Mouse (Mus musculus) forebrain, embryonic 11.5 days (tissue): ENCODE data around the gene Fam213b. TPM values are rescaled to one million over a fixed set of nuclear protein-coding genes. Genes with fewer than 3 reads are reported as not detected.

ENCODE experiments used
- ATAC-seq: fragments of 200-750 bp; cut with Nextera tagmentation; replicated peaks from 2 replicates; pipeline ENCODE4 v1.8.0; 2017; ENCODE audit warnings: moderate TSS enrichment; ENCODE audit not compliant: low FRiP score
- DNase-seq: peaks from one replicate; pipeline ENCODE4 v3.0.0-alpha.2; 2017; ENCODE audit warnings: low spot score
- H3K27ac ChIP-seq: fragments of 300-500 bp; sonication (generic); 2 replicates; pipeline ENCODE4 v1.5.1; 2014; ENCODE audit warnings: low read depth, low read length
- H3K27me3 ChIP-seq: fragments of 300-500 bp; sonication (generic); 2 replicates; pipeline ENCODE4 v1.6.1; 2014; ENCODE audit warnings: mild to moderate bottlenecking, low read length, mixed read lengths; ENCODE audit not compliant: control insufficient read depth, insufficient read depth
- H3K36me3 ChIP-seq: fragments of 300-500 bp; sonication (generic); 2 replicates; pipeline ENCODE4 v1.6.1; 2014; ENCODE audit warnings: mild to moderate bottlenecking, low read length, moderate library complexity, mixed read lengths; ENCODE audit not compliant: control insufficient read depth, insufficient read depth
- H3K4me1 ChIP-seq: fragments of 300-500 bp; sonication (generic); replicated peaks from 2 replicates; pipeline ENCODE4 v1.6.1; 2014; ENCODE audit warnings: low read length, mixed read lengths; ENCODE audit not compliant: control insufficient read depth, insufficient read depth
- H3K4me2 ChIP-seq: fragments of 300-500 bp; sonication (generic); 2 replicates; pipeline ENCODE4 v1.6.1; 2014; ENCODE audit warnings: low read depth, mild to moderate bottlenecking, low read length, moderate library complexity, mixed read lengths; ENCODE audit not compliant: severe bottlenecking
- H3K4me3 ChIP-seq: fragments of 300-500 bp; sonication (generic); 2 replicates; pipeline ENCODE4 v1.5.1; 2014; ENCODE audit warnings: low read depth, low read length
- H3K9ac ChIP-seq: fragments of 300-500 bp; sonication (generic); 2 replicates; pipeline ENCODE4 v1.6.1; 2014; ENCODE audit warnings: low read length
- H3K9me3 ChIP-seq: fragments of 300-500 bp; sonication (generic); 2 replicates; pipeline ENCODE4 v1.6.1; 2016; ENCODE audit warnings: low read length, mixed read lengths; ENCODE audit not compliant: control insufficient read depth
- WGBS: fragments of 180-500 bp; shearing (Covaris S2); extraction: QIAGEN DNeasy Blood & Tissue Kit; methylation state at CpG from one replicate; pipeline ENCODE4 v1.1.7; 2014; 5-methylcytosine and 5-hydroxymethylcytosine counted together
- polyA plus RNA-seq: library from polyadenylated mRNA; unstranded; fragments of >200 nt; fragmentation: Nextera tagmentation; extraction: Ambion mirVana; gene quantifications from 2 replicates; pipeline ENCODE4 v1.2.1, GENCODE M21; 2014

The Fam213b gene
- polyA plus RNA-seq, 1 experiment from 2014 or later, result 32.0 TPM

DNA sequence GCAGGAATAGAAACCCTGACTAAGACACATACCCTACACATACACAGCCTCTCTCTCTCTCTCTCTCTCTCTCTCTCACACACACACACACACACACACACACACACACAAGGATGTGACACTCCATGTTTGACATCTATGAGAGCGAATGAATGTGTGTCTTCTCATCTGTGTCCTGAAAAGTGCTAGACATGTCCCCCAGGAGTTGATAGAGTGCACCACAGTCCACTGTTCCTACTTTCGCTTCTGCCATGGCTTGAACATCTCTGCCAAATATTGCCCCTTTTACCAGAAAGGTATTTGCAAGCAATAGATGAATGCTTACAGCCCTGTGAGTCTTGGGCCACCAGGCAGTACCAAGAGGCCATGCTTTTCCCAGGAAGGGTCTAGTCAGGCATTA, 41.2 kb upstream of the Fam213b start:
- H3K9me3 ChIP-seq, result no peaks in the 10 kb centered on the region
- no peak overlapping the region for H3K27ac ChIP-seq
- H3K4me3 ChIP-seq, result no peak overlapping the region
- 86% methylated on average over 2 of the region's 2 CpGs for WGBS
- DNase-seq (no peak), ATAC-seq (no peak)
- H3K9ac ChIP-seq, result no peak overlapping the region
- H3K4me2 ChIP-seq, result no peak overlapping the region
- H3K4me1 ChIP-seq, result peaks cover 3% of the 10 kb centered on the region
- no peaks in the 10 kb centered on the region for H3K36me3 ChIP-seq
- no peaks in the 10 kb centered on the region for H3K27me3 ChIP-seq

DNA sequence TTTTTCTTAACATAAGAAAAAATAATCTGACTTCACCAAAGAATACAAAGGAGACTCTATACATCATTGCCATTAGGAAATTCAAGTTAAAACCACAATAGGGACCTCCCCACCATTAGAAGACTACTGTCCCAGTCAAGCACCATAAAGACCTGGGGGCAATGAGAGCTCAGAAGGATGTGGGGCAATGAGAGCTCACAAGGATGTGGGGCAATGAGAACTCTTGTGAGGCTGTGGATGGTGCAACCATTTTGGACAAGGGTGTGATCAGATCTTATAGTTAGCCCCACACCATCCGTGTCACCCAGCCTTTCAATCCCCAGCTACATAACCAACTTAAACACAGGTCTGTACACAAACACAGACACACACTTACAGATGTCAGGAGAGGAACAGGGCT, 38.8 kb upstream of the Fam213b start:
- Histone ChIP-seq H3K4me2 (no peak overlapping the region), H3K9ac (no peak overlapping the region), H3K27ac (no peak overlapping the region), H3K4me1 (0 out of 2 replicates have a peak, but pooled peaks cover 2% of the 10 kb centered on the region), H3K9me3 (no peaks in the 10 kb centered on the region), H3K27me3 (no peaks in the 10 kb centered on the region), H3K36me3 (no peaks in the 10 kb centered on the region), H3K4me3 (no peak overlapping the region)
- DNase-seq (no peak), ATAC-seq (no peak)
- WGBS, result 89% methylated on average over 1 of the region's 1 CpGs

DNA sequence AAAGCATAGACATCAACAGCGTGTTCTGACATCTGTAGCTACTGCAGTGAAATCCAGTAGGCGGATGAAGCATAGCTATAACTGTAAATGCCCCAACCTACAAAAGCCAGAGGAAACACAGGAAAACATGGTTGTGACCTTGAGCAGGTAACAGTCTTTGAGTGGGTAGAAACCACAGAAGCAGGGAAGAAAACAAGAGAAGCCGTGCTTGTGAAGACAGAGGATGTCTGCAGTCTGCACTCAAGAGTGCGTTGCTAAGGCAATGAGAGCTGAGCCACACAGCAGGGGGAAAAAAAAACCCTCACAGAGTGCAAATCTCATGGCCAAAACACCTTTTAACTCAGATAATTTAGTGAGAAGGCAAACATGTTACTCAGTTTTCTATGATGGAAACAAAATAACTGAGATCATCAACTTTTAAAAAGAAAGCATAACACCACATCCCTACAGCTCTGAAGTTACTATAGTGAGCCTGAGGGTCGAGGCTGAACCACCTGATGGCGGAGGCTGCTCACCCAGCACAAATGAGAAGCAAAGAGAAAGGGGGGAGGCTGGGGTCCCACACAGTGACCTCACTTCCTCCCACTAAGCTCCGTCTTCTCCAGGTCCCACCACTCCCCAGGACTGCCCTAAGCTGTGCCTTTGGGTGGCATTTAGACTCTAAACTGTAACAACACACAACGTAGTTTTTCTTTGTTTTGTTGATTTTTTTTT, 37.8 kb upstream of the Fam213b start:
- DNase-seq, result no peak
- WGBS, result 48% methylated on average over 8 of the region's 8 CpGs
- Histone ChIP-seq H3K27me3 (no peaks in the 10 kb centered on the region), H3K4me3 (no peak overlapping the region), H3K27ac (no peak overlapping the region), H3K36me3 (no peaks in the 10 kb centered on the region), H3K9ac (no peak overlapping the region), H3K9me3 (no peaks in the 10 kb centered on the region), H3K4me2 (no peak overlapping the region), H3K4me1 (0 out of 2 replicates have a peak, but pooled peaks cover 2% of the 10 kb centered on the region)
- ATAC-seq, result no peak

DNA sequence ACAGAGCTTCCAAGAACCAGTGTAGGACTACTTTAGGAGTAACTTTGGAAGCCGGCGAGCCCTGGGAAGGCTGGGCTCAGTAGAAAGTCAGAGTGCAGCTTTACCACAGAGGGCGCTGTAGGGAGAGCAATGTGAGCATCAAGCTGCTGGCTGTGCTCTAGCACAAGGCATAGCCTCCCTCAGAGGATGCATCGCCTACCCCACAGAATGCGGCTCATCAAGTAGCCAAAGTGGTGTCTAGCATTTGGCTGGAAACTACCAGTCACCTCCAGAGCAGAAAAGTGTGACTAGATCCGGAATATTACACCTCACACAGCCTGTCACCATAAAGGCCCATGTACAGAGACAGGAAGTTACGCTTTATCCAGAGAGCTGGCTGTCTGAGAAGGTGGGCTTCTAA, 36.9 kb upstream of the Fam213b start:
- 0 out of 2 replicates have a peak, but pooled peaks cover 2% of the 10 kb centered on the region for H3K4me1 ChIP-seq
- H3K4me2 ChIP-seq, result no peak overlapping the region
- no peak for ATAC-seq
- H3K36me3 ChIP-seq, result no peaks in the 10 kb centered on the region
- no peak overlapping the region for H3K27ac ChIP-seq
- no peaks in the 10 kb centered on the region for H3K27me3 ChIP-seq
- WGBS, result 77% methylated on average over 7 of the region's 7 CpGs
- H3K9ac ChIP-seq, result no peak overlapping the region
- no peak for DNase-seq
- H3K9me3 ChIP-seq, result no peaks in the 10 kb centered on the region
- no peak overlapping the region for H3K4me3 ChIP-seq

DNA sequence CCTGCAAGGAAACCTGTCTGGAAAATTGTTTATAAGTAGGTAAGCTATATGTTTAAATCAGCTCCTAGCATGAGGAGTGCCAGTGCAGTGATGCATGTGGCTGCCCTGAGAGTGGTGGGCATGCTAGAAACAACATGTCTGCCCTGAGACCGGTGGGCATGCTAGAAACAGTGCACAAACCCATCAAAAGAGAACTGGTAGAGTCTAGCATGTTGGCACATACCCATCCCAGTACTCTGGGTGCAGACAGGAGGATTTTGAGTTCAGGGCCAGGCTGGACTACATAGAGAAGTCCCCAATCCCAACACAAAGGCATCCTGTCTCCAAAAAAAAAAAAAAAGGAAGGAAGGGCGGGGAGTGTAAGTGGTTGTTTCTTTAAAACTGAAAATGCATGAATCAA, 35.9 kb upstream of the Fam213b start:
- no peaks in the 10 kb centered on the region for H3K36me3 ChIP-seq
- no peak overlapping the region for H3K9ac ChIP-seq
- ATAC-seq, result no peak
- H3K4me3 ChIP-seq, result no peak overlapping the region
- DNase-seq, result no peak
- H3K27me3 ChIP-seq, result no peaks in the 10 kb centered on the region
- H3K4me2 ChIP-seq, result no peak overlapping the region
- no peaks in the 10 kb centered on the region for H3K9me3 ChIP-seq
- WGBS, result 70% methylated on average over 2 of the region's 2 CpGs
- no peak overlapping the region for H3K27ac ChIP-seq
- H3K4me1 ChIP-seq, result 0 out of 2 replicates have a peak, but pooled peaks cover 2% of the 10 kb centered on the region

DNA sequence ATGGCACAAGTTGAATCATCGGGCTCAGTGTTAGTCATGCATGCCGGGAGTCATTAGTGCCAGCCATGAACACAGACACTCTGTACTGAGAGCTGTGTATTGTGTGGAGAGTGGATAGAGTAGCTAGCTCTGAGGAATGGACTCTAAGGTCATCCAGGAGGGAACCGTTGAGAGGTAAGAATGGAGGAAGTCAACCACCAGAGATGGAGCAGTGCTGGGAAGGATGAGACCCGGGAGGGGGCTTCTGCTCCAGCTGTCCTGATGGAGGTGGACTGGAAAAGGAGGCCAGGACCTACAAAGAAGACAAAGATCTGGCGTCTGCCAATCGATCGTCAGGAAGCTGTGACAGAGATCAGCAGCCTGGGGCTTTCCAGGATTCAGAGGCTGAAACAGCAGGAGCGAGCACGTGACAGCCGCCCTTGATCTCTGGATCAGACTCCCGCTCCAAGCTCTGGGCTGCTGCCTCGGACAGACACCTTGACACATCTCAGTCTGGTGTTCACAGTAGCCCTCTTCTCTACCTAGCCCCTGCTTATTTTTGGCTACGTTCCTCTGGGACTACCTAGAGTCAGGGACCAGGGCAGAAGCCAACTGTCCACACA, 34.5 kb upstream of the Fam213b start:
- ATAC-seq, result no peak

DNA sequence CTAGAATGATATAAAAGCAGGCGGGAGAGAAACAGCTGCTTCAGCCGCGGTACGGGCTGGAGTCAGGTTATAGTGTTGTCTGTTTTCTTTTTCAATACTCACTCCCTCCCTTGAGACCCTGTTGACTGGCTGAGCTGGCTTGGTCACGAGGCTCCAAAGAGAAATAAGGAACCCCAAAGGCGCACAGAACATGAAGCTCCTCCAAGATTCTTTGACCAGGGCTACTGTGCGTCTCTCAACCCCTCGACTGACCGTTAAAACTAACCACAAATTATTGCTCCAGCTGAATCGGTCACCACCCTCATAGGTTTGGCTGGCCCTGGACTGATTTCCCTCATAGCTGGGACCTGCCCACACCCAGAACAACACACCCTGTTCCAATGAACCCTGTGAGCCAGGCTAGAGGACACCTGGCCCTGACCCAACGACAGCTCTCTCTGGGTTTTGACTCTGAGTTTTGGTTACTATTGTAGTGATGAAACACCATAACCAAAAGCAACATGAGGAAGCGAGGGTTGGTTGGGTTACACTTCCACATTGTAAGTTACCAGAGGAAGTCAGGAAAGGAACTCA, 30.2 kb upstream of the Fam213b start:
- no peak overlapping the region for H3K4me3 ChIP-seq
- no peak overlapping the region for H3K4me2 ChIP-seq
- ATAC-seq, result no peak
- DNase-seq, result no peak
- H3K9me3 ChIP-seq, result no peaks in the 10 kb centered on the region
- 89% methylated on average over 12 of the region's 12 CpGs for WGBS
- H3K27ac ChIP-seq, result no peak overlapping the region
- no peaks in the 10 kb centered on the region for H3K36me3 ChIP-seq
- H3K9ac ChIP-seq, result no peak overlapping the region
- H3K4me1 ChIP-seq, result no peaks in the 10 kb centered on the region
- H3K27me3 ChIP-seq, result no peaks in the 10 kb centered on the region

More for the DNA sequence above, 34.5 kb upstream of the Fam213b start:
- Histone ChIP-seq H3K36me3 (no peaks in the 10 kb centered on the region), H3K4me1 (0 out of 2 replicates have a peak, but pooled peaks cover 2% of the 10 kb centered on the region), H3K27ac (no peak overlapping the region), H3K9me3 (no peaks in the 10 kb centered on the region), H3K4me2 (no peak overlapping the region), H3K4me3 (no peak overlapping the region), H3K9ac (no peak overlapping the region), H3K27me3 (no peaks in the 10 kb centered on the region)
- WGBS, result 63% methylated on average over 13 of the region's 13 CpGs
- DNase-seq, result no peak

DNA sequence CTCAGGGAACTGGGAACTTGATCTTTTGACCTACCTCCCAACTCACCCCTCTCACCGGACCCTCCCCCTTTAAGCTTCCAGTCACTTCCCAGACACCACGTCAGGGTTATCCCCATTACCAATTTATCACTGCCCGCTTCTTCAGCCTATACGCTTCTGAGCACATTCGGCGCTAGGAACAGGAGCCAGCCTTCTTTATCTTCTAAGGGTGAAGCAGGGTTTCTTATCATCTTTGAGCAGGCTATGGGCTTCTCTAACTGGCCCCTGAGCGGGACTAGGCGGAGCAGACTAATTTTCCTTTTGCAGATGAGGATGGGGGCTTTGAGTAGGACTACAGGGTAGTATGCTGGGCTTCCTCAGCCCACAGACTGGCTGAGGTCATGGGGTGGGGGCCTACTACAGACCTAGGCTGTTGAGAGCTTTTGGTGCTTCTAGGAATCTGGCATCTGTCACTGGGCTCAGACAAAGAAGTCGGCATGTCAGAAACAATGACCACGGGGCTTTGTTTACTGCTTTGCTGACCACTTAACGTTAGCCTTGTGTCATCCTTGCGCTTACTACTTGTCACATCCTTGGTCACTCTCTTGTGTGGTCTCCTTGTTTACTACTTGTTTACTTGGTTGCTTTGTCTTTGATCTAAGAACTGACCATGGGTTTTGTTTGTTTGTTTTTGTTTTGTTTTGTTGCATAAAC, 29.6 kb upstream of the Fam213b start, which contains the start of gene Tnfrsf14:
Gene Tnfrsf14 (minus strand): TSS at position 169 of the 693 bp plus-strand sequence.
- no peaks in the 10 kb centered on the region for H3K4me1 ChIP-seq
- no peak within 1 kb of the TSS for H3K9ac ChIP-seq
- H3K9me3 ChIP-seq, result no peaks in the 10 kb centered on the region
- 0 out of 2 replicates have a peak within 1 kb of the TSS, but pooled peaks have one; percentile 0 for H3K4me3 ChIP-seq
- no peak for ATAC-seq
- H3K27ac ChIP-seq, result peak within 1 kb of the TSS; percentile 13; the same call in 1 of the 2 replicates
- H3K36me3 ChIP-seq, result no peaks in the 10 kb centered on the region
- no peak for DNase-seq
- no peak within 1 kb of the TSS for H3K4me2 ChIP-seq
- H3K27me3 ChIP-seq, result no peaks in the 10 kb centered on the region
- 64% methylated on average over 12 of the region's 12 CpGs for WGBS
